Comparison of ENCODE assay signal across 26 mouse cellular contexts in the genomic region with DNA sequence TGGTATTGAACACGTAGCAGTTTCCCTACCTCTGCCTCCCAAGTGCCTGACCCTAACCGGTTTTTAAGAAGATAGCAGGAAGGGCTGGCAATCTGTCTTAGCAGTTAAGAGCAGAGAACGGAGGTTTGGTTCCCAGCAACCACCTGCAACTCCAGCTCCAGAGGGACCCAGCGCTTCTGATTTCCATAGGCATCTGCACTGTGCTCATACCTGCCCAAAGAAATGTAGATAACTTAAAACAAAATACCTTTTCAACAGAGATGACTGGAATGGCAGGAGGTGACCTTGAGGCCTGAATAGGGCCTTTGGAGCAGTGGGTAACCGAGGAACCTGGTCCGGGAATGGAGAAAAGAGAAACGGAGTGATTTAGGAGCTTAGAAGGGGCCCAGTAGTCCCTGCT. TPM values are rescaled to one million over a fixed set of nuclear protein-coding genes. Genes with fewer than 3 reads are reported as not detected.
"Had no signal": no experiment of that assay in that cellular context is flagged by ENCODE, and none has a peak within 500 bp of the region (broad histone marks: within the 10 kb centered on the region; RNA-seq: fewer than 3 reads in every experiment).

No protein-coding gene starts in this region.

- ATAC-seq: lung, postnatal 0 days; midbrain, embryonic 16.5 days had no signal

- H3K4me3 ChIP-seq: lung, embryonic 15.5 days; megakaryocyte, embryonic 14.5 days; midbrain, embryonic 10.5 days; midbrain, embryonic 12.5 days; myocyte; neural tube, embryonic 13.5 days; neural tube, embryonic 15.5 days had no signal

- H3K27ac ChIP-seq: lung, embryonic 15.5 days; macrophage; midbrain, embryonic 10.5 days; midbrain, embryonic 12.5 days; neural tube, embryonic 13.5 days; neural tube, embryonic 15.5 days had no signal

- H3K4me1 ChIP-seq: lung, embryonic 15.5 days; midbrain, embryonic 12.5 days; neural tube, embryonic 13.5 days had no signal

- H3K9me3 ChIP-seq: lung, embryonic 15.5 days; megakaryocyte, embryonic 14.5 days; midbrain, embryonic 10.5 days; midbrain, embryonic 12.5 days; neural tube, embryonic 13.5 days; neural tube, embryonic 15.5 days had no signal

- H3K36me3 ChIP-seq: lung, embryonic 15.5 days; midbrain, embryonic 10.5 days; midbrain, embryonic 12.5 days; neural tube, embryonic 13.5 days; neural tube, embryonic 15.5 days had no signal

- DNase-seq: lung, adult 2 months; lung, postnatal 14 days; lung, postnatal 36 days; midbrain, embryonic 14.5 days; retina, postnatal 1 day; right cerebral cortex, adult 18-20 months; right cerebral cortex, postnatal 25 days; right cerebral cortex, postnatal 4 days; spleen, adult 18-20 months; thymus, adult 18-20 months; thymus, postnatal 14 days; thymus, postnatal 36 days had no signal

- H3K27me3 ChIP-seq: lung, embryonic 15.5 days; midbrain, embryonic 12.5 days; neural tube, embryonic 13.5 days; neural tube, embryonic 15.5 days had no signal

RNA-seq across cellular contexts. Expression of a gene that starts 13.5 kb away (rescaled TPM):
- total RNA-seq: megakaryocyte progenitor cell, adult 5-6 weeks had no signal
- polyA plus RNA-seq: lung, adult 2 months; lung, embryonic 15.5 days; lung, postnatal 0 days; macrophage; myocyte; small intestine, adult 2 months; stomach, embryonic 14.5 days; stomach, embryonic 16.5 days had no signal

RNA-seq across cellular contexts. Expression of a gene that starts 49.0 kb away (rescaled TPM):
- total RNA-seq: megakaryocyte progenitor cell, adult 5-6 weeks had no signal
- polyA plus RNA-seq: lung, adult 2 months; macrophage; small intestine, adult 2 months had no signal
